In genomic region chr6:91080033-91080432, GRCm38 (mm10) we compare ENCODE assay signal across 12 mouse cellular contexts. TPM values are rescaled to one million over a fixed set of nuclear protein-coding genes. Genes with fewer than 3 reads are reported as not detected.
DNase-seq lines count a peak whose midpoint lies in the region; ATAC-seq and TF ChIP-seq lines count a peak whose summit lies in the region.
"Had no signal": no experiment of that assay in that cellular context is flagged by ENCODE, and none has a peak within 500 bp of the region (broad histone marks: within the 10 kb centered on the region; RNA-seq: fewer than 3 reads in every experiment).

No protein-coding gene starts in this region.

- no peaks in the 10 kb centered on the region for H3K9me3 ChIP-seq in heart, embryonic 10.5 days
- no peaks in the 10 kb centered on the region for H3K9me3 ChIP-seq in lung, embryonic 14.5 days (ENCODE audit: low read depth, low read length)
- H3K9me3 ChIP-seq: megakaryocyte, embryonic 14.5 days; neural tube, embryonic 12.5 days had no signal

- no peak overlapping the region for H3K9ac ChIP-seq in heart, adult 2 months (ENCODE audit: low read depth, low read length)
- no peak overlapping the region for H3K9ac ChIP-seq in lung, embryonic 14.5 days
- H3K9ac ChIP-seq: heart, embryonic 12.5 days; neural tube, embryonic 12.5 days had no signal

- intact Hi-C loops in heart, adult 2 months (cut with DNase I), result no loop called here

- H3K27ac ChIP-seq in heart, adult 2 months, result no peak overlapping the region
- H3K27ac ChIP-seq in heart, embryonic 10.5 days, result no peak overlapping the region
- no peak overlapping the region for H3K27ac ChIP-seq in lung, embryonic 14.5 days (ENCODE audit: low read depth)
- H3K27ac ChIP-seq: neural tube, embryonic 12.5 days had no signal

- no peak overlapping the region for H3K4me2 ChIP-seq in lung, embryonic 14.5 days
- H3K4me2 ChIP-seq: heart, embryonic 12.5 days; neural tube, embryonic 12.5 days had no signal

- no peak for DNase-seq in heart, adult 2 months
- DNase-seq in heart, embryonic 10.5 days (ENCODE audit: low spot score), result no peak
- peak; percentile 44 for DNase-seq in lung, embryonic 14.5 days
- no peak for DNase-seq in lung, postnatal 10 days
- peak; percentile 14 for DNase-seq in ZHBTc4 (ENCODE audit: low read depth, low spot score)
- DNase-seq in retina, embryonic 14.5 days (ENCODE audit: low spot score), result peak; percentile 6
- no peak for DNase-seq in spleen, adult 18-20 months
- DNase-seq in gastrocnemius, adult 8-10 months (ENCODE audit: low spot score in 2 of 2), result no peak
- DNase-seq: right cerebral cortex, postnatal 25 days had no signal

- no peaks in the 10 kb centered on the region for H3K27me3 ChIP-seq in heart, adult 2 months (ENCODE audit: control insufficient read depth, insufficient read depth, low read length)
- 0 out of 2 replicates have a peak, but pooled peaks cover 2% of the 10 kb centered on the region for H3K27me3 ChIP-seq in heart, embryonic 10.5 days (ENCODE audit: insufficient read depth, poor library complexity, severe bottlenecking)
- no peaks in the 10 kb centered on the region for H3K27me3 ChIP-seq in lung, embryonic 14.5 days (ENCODE audit: insufficient read depth, low read length)
- H3K27me3 ChIP-seq: heart, embryonic 12.5 days; megakaryocyte, embryonic 14.5 days; neural tube, embryonic 12.5 days had no signal

- ATAC-seq in lung, embryonic 14.5 days (ENCODE audit: insufficient read depth), result no peak

- TF ChIP-seq POLR2A in heart, adult 2 months (IDR thresholded peaks at IDR 0.05; ENCODE audit: insufficient read depth, low read depth, low read length), result no peak

- 24% methylated on average over 1 of the region's 1 CpGs for WGBS in heart, adult 2 months
- WGBS in heart, embryonic 10.5 days, result 35% methylated on average over 1 of the region's 1 CpGs
- 24% methylated on average over 1 of the region's 1 CpGs for WGBS in lung, embryonic 14.5 days

- no peak for TF ChIP-seq EP300 in heart, adult 2 months (IDR thresholded peaks at IDR 0.05; ENCODE audit: insufficient read depth, low read depth, low read length)

- no peaks in the 10 kb centered on the region; the same call in 1 of the 2 replicates for H3K4me1 ChIP-seq in heart, adult 2 months (ENCODE audit: control insufficient read depth, insufficient read depth, low read length)
- peaks cover 26% of the 10 kb centered on the region for H3K4me1 ChIP-seq in heart, embryonic 10.5 days
- H3K4me1 ChIP-seq in lung, embryonic 14.5 days (ENCODE audit: insufficient read depth), result no peaks in the 10 kb centered on the region
- H3K4me1 ChIP-seq: neural tube, embryonic 12.5 days had no signal

- H3K79me2 ChIP-seq in heart, adult 2 months (replicated peaks; ENCODE audit: control insufficient read depth, insufficient read depth, low read length), result no peaks in the 10 kb centered on the region

- no peaks in the 10 kb centered on the region for H3K36me3 ChIP-seq in heart, adult 2 months (ENCODE audit: control insufficient read depth, insufficient read depth, low read length)
- peaks cover 6% of the 10 kb centered on the region; the same call in 1 of the 2 replicates for H3K36me3 ChIP-seq in heart, embryonic 10.5 days
- 0 out of 2 replicates have a peak, but pooled peaks cover 2% of the 10 kb centered on the region for H3K36me3 ChIP-seq in lung, embryonic 14.5 days (ENCODE audit: insufficient read depth)

- no peak overlapping the region for H3K4me3 ChIP-seq in heart, adult 2 months
- H3K4me3 ChIP-seq in heart, embryonic 10.5 days, result no peak overlapping the region
- no peak overlapping the region for H3K4me3 ChIP-seq in lung, embryonic 14.5 days (ENCODE audit: low read depth, low read length)
- H3K4me3 ChIP-seq: heart, embryonic 12.5 days; megakaryocyte, embryonic 14.5 days; neural tube, embryonic 12.5 days had no signal

- TF ChIP-seq CTCF in heart, adult 2 months (IDR thresholded peaks at IDR 0.05), result peak; percentile 55
- TF ChIP-seq CTCF in lung, embryonic 14.5 days (IDR thresholded peaks at IDR 0.05; ENCODE audit: low read depth), result peak; percentile 37

RNA-seq across cellular contexts. Expression of gene Nup210, which starts 36.6 kb away (rescaled TPM):
- 1 to 10 TPM; 2.5 to 3.4 TPM for total RNA-seq in heart, adult 2 months (2021)
- polyA plus RNA-seq in heart, adult 2 months (2012; rRNA removed), result 2.4 and 6.4 TPM in 2 replicates
- 10.7 and 11.6 TPM in 2 replicates for polyA plus RNA-seq in heart, embryonic 10.5 days (2016; fragmentation: Nextera tagmentation; extraction: Ambion mirVana)
- 30.8 and 35.3 TPM in 2 replicates for polyA plus RNA-seq in lung, embryonic 14.5 days (2014; fragmentation: Nextera tagmentation; extraction: Ambion mirVana)
- 10 to 100 TPM; 20.1 to 27.6 (median 21.6) TPM for total RNA-seq in gastrocnemius, adult 8-10 months (2022)

Comparison
In these comparisons a context has a peak if more than half of its experiments do, and no peak if none do; other contexts are left out.
1. DNase-seq: peak in lung, embryonic 14.5 days (single experiment), ZHBTc4 (single experiment) and retina, embryonic 14.5 days (single experiment); none in heart, adult 2 months (0 of 2), heart, embryonic 10.5 days (single experiment), lung, postnatal 10 days (single experiment), spleen, adult 18-20 months (0 of 2) and gastrocnemius, adult 8-10 months (0 of 2).